Mouse (Mus musculus): ENCODE results near the gene Zfp853. TPM values are rescaled to one million over a fixed set of nuclear protein-coding genes. Genes with fewer than 3 reads are reported as not detected.

The Zfp853 gene
- under 1 TPM in 5 of 26 experiments, not detected in 21; 0.18 to 0.33 (median 0.32) TPM for total RNA-seq (2018; cell fraction: chromatin; rRNA removed)
- not detected for total RNA-seq (2018; cell fraction: cytosol; rRNA removed)
- under 1 TPM in 2 of 26 experiments, not detected in 24; 0.30 to 0.41 TPM for total RNA-seq (2018; cell fraction: nucleus; rRNA removed)
- polyA plus RNA-seq (2018), result not detected in 3 replicates

- Histone ChIP-seq H3K79me2 (ENCODE audit: inconsistent target) (no peaks in the 10 kb centered on the region), H3K4me3 (ENCODE audit: inconsistent target) (no peak within 1 kb of the TSS), H3K36me3 (ENCODE audit: inconsistent target) (no peaks in the 10 kb centered on the region), H3K27ac (no peak within 1 kb of the TSS)
- WGBS (ENCODE audit: missing documents), result 5% methylated on average over 30 of the region's 38 CpGs
Measured at GRCm38 (mm10) chr5:143293404-143293803, at the start of gene Zfp853. Gene Zfp853 (minus strand): TSS chr5:143293623.

DNA sequence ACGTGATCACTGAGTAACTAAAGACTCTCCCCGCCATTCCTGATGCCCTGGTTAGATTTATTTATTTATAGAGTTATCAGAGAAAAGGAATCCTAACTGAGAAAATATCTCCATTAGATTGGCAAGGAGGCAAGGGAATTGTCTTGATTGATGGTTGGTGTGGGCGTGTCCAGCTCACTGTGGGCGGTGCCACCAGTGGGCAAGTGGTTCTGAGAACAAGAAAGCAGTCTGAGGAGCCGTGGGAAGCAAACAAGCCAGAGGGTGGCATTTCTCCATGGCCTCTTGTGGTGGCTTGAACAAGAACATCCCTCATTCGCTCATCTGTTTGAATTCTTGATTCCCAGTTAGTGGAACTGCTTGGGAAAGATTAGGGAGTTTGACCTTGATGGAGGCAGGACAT is 46.2 kb upstream of the Zfp853 start:
- Histone ChIP-seq H3K36me3 (ENCODE audit: inconsistent target) (no peaks in the 10 kb centered on the region), H3K79me2 (ENCODE audit: inconsistent target) (no peaks in the 10 kb centered on the region), H3K4me3 (ENCODE audit: inconsistent target) (no peak overlapping the region), H3K27ac (no peak overlapping the region)
- 54% methylated on average over 6 of the region's 6 CpGs for WGBS (ENCODE audit: missing documents)

- 73% methylated on average over 6 of the region's 6 CpGs for WGBS (ENCODE audit: missing documents)
- H3K36me3 ChIP-seq (ENCODE audit: inconsistent target), result no peaks in the 10 kb centered on the region
- no peaks in the 10 kb centered on the region for H3K79me2 ChIP-seq (ENCODE audit: inconsistent target)
- H3K4me3 ChIP-seq (ENCODE audit: inconsistent target), result no peak overlapping the region
- no peak overlapping the region for H3K27ac ChIP-seq
Measured at GRCm38 (mm10) chr5:143336559-143336958, 43.1 kb upstream of the Zfp853 start.

DNA sequence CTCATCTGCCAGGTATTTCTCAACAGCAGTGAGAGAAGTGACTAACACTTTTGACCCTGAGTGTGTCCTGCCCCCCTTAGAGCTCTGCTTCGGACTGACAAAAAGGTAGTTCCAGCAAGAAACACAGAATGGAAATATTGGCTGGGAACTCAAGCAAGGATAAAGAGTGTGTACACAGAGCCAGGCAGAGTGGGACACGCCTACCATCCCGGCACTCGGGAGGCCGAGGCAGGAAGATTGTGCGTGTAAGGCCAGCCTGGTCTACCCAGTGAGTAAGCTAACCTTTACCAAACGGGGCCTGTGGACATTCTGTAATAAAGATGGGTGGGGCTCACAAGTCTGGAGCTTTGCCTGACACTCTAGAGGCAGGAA is 41.7 kb upstream of the Zfp853 start:
- Histone ChIP-seq H3K36me3 (ENCODE audit: inconsistent target) (no peaks in the 10 kb centered on the region), H3K27ac (no peak overlapping the region), H3K79me2 (ENCODE audit: inconsistent target) (no peaks in the 10 kb centered on the region), H3K4me3 (ENCODE audit: inconsistent target) (no peak overlapping the region)
- WGBS (ENCODE audit: missing documents), result 60% methylated on average over 7 of the region's 7 CpGs

DNA sequence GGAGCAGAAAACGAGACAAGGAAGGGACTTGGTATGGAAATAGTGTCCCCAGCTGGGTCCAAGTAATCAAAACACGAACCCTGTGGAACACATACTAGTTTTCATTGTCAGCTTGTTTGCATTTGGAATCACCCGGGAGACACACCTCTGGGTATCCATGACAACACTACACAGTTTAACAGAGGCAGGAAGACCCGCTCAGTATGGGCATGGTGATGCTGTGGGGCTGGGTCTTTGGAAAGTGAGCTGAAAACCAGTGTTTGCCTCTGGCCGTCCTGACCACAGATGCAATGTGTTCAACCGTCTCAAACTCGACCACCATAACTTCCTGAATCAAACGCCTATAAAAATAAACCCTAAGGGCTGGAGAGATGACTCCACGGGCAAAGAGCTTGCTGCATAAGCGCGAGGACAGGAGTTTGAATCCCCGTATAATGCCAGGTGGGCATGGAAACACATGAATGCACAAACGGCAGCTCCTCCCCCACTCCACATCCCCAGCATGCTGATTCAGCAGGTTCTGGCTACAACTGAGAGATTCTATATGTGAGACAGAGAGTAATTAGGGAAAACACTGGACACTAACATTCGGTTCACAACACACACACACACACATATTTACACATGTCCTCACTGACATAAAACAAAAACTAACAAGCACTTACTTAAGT is 41.1 kb upstream of the Zfp853 start:
- Histone ChIP-seq H3K36me3 (ENCODE audit: inconsistent target) (no peaks in the 10 kb centered on the region), H3K79me2 (ENCODE audit: inconsistent target) (no peaks in the 10 kb centered on the region), H3K4me3 (ENCODE audit: inconsistent target) (no peak overlapping the region), H3K27ac (no peak overlapping the region)
- WGBS (ENCODE audit: missing documents), result 38% methylated on average over 14 of the region's 14 CpGs

GRCm38 (mm10) chr5:143333872-143334271 is 40.4 kb upstream of the Zfp853 start:
- Histone ChIP-seq H3K4me3 (ENCODE audit: inconsistent target) (no peak overlapping the region), H3K36me3 (ENCODE audit: inconsistent target) (no peaks in the 10 kb centered on the region), H3K79me2 (ENCODE audit: inconsistent target) (peaks cover under 1% of the 10 kb centered on the region; the same call in 1 of the 2 replicates), H3K27ac (no peak overlapping the region)
- 8% methylated on average over 5 of the region's 5 CpGs for WGBS (ENCODE audit: missing documents)

DNA sequence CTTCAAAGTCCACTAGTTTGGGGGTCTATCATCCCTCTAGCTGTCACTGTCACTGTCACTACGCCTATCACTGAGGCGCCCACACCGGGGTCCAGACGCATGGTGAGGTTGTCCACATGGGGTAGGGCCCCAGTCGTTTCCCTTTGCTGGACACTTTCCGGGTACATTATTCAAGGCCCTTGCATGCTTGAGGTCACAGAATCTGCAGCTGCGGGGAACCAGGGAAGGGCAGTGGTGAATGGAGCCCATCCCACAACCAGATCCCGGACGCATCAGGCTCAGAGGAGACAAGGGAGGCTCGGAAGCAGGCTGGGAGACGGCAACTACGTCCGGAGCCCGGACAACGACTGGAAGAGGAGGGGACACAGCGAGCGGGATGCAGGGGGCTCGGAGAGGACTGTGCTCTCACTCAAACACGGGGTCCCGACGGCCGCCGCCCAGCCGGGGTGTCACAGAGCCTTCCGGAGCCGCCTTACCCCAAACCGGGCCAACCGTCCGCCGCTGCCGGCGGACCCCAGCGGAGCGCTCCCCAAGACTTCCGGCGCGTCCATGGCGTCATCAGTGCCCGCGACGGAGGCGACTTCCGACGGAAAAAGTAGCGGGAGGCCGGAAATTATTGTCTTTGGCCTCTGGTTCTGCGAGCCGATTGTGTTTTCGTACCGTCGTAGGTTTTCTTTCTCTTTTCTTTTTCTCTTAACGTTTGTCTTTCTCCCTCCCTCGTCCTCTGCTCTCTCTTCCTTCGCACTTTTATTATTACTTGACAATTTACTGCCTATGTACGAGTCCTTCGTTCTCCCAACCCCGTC is 35.5 kb upstream of the Zfp853 start, which contains the start of gene Zdhhc4:
Gene Zdhhc4 (minus strand): TSS at position 567 of the 806 bp plus-strand sequence.
- peaks cover 26% of the 10 kb centered on the region; the same call in 1 of the 2 replicates for H3K36me3 ChIP-seq (ENCODE audit: inconsistent target)
- H3K4me3 ChIP-seq (ENCODE audit: inconsistent target), result peak within 1 kb of the TSS; percentile 97
- WGBS (ENCODE audit: missing documents), result under 1% methylated on average over 57 of the region's 57 CpGs
- peak within 1 kb of the TSS; percentile 49 for H3K27ac ChIP-seq
- H3K79me2 ChIP-seq (ENCODE audit: inconsistent target), result peaks cover 20% of the 10 kb centered on the region

GRCm38 (mm10) chr5:143317288-143317610 is 23.8 kb upstream of the Zfp853 start:
- peaks cover 49% of the 10 kb centered on the region for H3K36me3 ChIP-seq (ENCODE audit: inconsistent target)
- WGBS (ENCODE audit: missing documents), result 85% methylated on average over 8 of the region's 8 CpGs
- no peak overlapping the region for H3K4me3 ChIP-seq (ENCODE audit: inconsistent target)
- H3K27ac ChIP-seq, result no peak overlapping the region
- H3K79me2 ChIP-seq (ENCODE audit: inconsistent target), result peaks cover 16% of the 10 kb centered on the region

GRCm38 (mm10) chr5:143316605-143317287 is 23.3 kb upstream of the Zfp853 start:
- peaks cover 17% of the 10 kb centered on the region for H3K79me2 ChIP-seq (ENCODE audit: inconsistent target)
- H3K27ac ChIP-seq, result no peak overlapping the region
- H3K36me3 ChIP-seq (ENCODE audit: inconsistent target), result peaks cover 45% of the 10 kb centered on the region
- WGBS (ENCODE audit: missing documents), result 97% methylated on average over 3 of the region's 5 CpGs
- no peak overlapping the region for H3K4me3 ChIP-seq (ENCODE audit: inconsistent target)

- no peak overlapping the region for H3K4me3 ChIP-seq (ENCODE audit: inconsistent target)
- H3K36me3 ChIP-seq (ENCODE audit: inconsistent target), result peaks cover 50% of the 10 kb centered on the region
- H3K27ac ChIP-seq, result no peak overlapping the region
- 26% methylated on average over 8 of the region's 8 CpGs for WGBS (ENCODE audit: missing documents)
- H3K79me2 ChIP-seq (ENCODE audit: inconsistent target), result peaks cover 29% of the 10 kb centered on the region
Measured at GRCm38 (mm10) chr5:143315514-143315888, 22.1 kb upstream of the Zfp853 start.

DNA sequence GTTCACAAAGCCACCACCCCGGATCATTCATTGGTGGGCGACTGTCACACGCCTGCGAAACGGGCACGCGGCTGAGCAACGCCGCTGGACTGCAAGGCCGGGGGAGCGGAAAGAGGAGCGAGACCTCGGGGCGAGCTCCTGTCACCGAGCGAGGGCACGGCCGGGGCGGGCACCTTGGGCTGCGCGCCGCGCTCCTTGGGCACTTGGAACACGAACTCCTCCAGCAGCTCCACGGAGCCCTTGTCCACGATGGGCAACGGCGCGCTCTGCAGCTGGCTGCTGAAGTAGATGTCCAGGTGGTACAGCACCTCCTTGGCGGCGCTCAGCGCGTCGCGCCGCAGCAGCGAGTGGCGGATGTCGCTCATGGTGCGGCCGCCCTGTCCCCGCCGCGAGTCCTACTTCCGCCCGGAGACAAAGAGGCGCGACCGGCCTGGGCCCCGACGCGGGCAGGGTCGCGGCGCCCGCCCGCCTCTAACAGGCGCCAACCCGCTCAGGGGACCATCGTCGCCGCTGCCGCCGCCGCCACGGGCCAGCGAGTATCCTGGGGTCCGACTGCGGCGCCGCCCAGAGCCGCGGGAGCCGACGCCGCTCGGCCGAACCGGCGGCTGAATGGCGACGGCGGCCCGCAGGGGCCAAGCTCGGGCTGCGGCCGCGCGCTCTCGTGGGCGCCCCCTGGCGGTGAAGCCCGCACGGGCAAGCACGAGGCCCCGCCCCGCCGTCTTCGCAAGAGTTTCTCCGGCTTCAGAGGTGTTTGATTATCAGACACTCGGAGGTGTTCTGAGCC is 21.5 kb upstream of the Zfp853 start, which contains the start of gene E130309D02Rik:
Gene E130309D02Rik (minus strand): TSS at position 631 of the 784 bp plus-strand sequence.
- WGBS (ENCODE audit: missing documents), result 1% methylated on average over 79 of the region's 101 CpGs
- Histone ChIP-seq H3K79me2 (ENCODE audit: inconsistent target) (peaks cover 35% of the 10 kb centered on the region), H3K4me3 (ENCODE audit: inconsistent target) (peak within 1 kb of the TSS; percentile 47), H3K27ac (no peak within 1 kb of the TSS), H3K36me3 (ENCODE audit: inconsistent target) (peaks cover 50% of the 10 kb centered on the region)

DNA sequence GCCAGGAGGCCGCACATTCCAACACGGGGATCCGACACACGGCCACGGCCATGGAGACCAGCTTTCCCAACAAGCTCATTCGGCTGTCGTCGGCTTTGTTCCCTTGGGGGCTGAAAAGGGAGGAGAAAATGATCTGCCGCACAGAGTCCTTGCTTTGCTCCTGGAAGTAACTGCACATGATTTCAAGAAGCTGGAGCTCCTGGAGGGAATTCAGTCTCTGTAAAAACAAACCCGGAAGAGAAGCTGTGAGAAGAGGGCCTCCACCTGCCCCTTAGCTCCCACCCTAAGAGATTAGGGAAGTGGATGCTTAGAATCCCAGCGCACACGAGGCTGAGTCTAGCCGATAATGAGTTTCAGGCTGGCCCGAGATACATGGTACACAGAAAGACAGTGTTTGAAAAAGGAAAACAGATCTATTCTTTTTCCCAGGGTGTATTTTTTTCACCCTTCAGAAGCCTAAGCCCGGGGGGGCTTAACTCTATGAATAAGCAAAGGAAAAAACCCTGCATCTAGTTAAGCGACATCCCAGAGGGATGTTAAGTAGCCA is 20.8 kb upstream of the Zfp853 start:
- 23% methylated on average over 16 of the region's 16 CpGs for WGBS (ENCODE audit: missing documents)
- Histone ChIP-seq H3K27ac (no peak overlapping the region), H3K79me2 (ENCODE audit: inconsistent target) (peaks cover 41% of the 10 kb centered on the region)

DNA sequence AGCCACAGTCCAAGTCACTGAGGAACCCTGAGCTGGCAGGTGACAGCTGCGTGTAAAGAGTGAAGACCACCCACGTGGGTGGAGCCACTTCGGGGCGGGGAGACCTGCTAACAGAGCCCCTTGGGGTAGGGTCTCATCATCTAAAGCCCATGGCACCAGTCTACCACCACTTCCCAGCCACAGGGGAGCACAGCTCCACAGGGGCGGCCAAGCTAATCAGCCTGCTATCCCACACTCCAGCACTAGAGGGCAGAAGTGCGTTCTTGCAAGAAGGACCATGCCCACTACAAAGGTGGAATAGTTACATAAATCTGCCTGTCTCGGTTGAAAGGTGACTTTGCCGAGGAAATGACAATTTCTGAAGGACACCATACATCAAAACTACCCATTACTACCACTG is 18.5 kb upstream of the Zfp853 start:
- peaks cover 53% of the 10 kb centered on the region for H3K36me3 ChIP-seq (ENCODE audit: inconsistent target)
- peaks cover 65% of the 10 kb centered on the region for H3K79me2 ChIP-seq (ENCODE audit: inconsistent target)
- H3K4me3 ChIP-seq (ENCODE audit: inconsistent target), result no peak overlapping the region
- 60% methylated on average over 8 of the region's 8 CpGs for WGBS (ENCODE audit: missing documents)
- no peak overlapping the region for H3K27ac ChIP-seq

More for the DNA sequence above, 20.8 kb upstream of the Zfp853 start:
- H3K36me3 ChIP-seq (ENCODE audit: inconsistent target), result peaks cover 52% of the 10 kb centered on the region
- H3K4me3 ChIP-seq (ENCODE audit: inconsistent target), result peak overlapping the region; percentile 47

DNA sequence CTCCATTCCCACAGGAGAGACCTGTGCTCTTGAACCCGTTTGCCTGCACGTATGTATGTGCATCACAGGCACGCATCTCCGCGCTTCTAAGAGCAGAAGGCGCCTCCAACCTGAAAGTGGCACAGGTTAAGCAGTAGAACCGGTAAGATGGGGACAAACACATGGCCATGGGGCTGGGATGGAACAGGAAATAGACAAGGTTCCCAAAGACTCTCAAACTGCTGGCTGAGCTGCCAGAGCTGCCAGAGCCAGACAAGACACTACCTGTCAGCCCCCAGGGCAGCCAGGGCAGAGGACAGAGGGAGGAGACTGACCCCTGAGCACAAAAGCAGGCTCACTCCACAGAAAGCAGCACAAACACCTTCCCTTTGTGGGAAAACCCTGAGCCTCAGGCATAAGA is 16.5 kb upstream of the Zfp853 start:
- 97% methylated on average over 7 of the region's 7 CpGs for WGBS (ENCODE audit: missing documents)
- peaks cover 84% of the 10 kb centered on the region for H3K79me2 ChIP-seq (ENCODE audit: inconsistent target)
- H3K36me3 ChIP-seq (ENCODE audit: inconsistent target), result peaks cover 61% of the 10 kb centered on the region
- H3K4me3 ChIP-seq (ENCODE audit: inconsistent target), result no peak overlapping the region
- H3K27ac ChIP-seq, result no peak overlapping the region
